Comparison of ENCODE assay signal across 15 mouse cellular contexts in the genomic region with DNA sequence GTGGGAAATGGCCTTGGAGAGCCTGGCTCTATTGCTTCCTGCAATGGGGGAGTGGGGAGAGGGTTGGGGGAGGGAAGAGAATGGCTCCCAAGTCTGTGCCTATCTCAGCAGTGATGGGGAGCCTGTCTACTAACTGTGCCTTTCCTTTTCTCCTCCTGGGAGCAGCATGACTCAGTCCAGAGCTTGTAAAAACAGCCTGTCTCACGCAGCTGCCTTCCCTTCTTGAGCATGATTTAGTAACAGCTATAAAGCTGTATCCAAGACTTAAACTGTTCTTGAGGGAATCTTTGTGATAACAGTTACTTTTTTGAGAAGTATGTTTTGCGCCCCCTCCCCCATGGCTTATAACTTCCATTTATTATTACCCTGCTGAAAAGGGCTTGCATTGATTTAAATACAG.
DNase-seq lines count a peak whose midpoint lies in the region; ATAC-seq and TF ChIP-seq lines count a peak whose summit lies in the region.
"Had no signal": no experiment of that assay in that cellular context is flagged by ENCODE, and none has a peak within 500 bp of the region (broad histone marks: within the 10 kb centered on the region; RNA-seq: fewer than 3 reads in every experiment).

No protein-coding gene starts in this region.

- ATAC-seq in kidney, embryonic 15.5 days (replicated peaks; ENCODE audit: low FRiP score), result peak; percentile 84
- ATAC-seq in midbrain, embryonic 14.5 days (ENCODE audit: low FRiP score, low TSS enrichment), result no peak

- DNase-seq in kidney, adult 2 months, result no peak
- DNase-seq in right cerebral cortex, adult 18-20 months, result peak; percentile 64
- no peak for DNase-seq in right cerebral cortex, postnatal 4 days
- DNase-seq in left cerebral cortex, postnatal 14 days (ENCODE audit: low spot score in 2 of 2), result peak; percentile 46 to 54
- peak; percentile 40 to 41 for DNase-seq in right cerebral cortex, postnatal 36 days (ENCODE audit: low spot score in 2 of 2)
- no peak for DNase-seq in embryo, embryonic 10.5 days (ENCODE audit: low spot score)
- no peak for DNase-seq in midbrain, embryonic 14.5 days
- DNase-seq: adrenal gland, adult 8-10 months; gastrocnemius, postnatal 25 days; lung, adult 18-20 months had no signal

- H3K36me3 ChIP-seq in kidney, embryonic 15.5 days, result no peaks in the 10 kb centered on the region
- no peaks in the 10 kb centered on the region for H3K36me3 ChIP-seq in kidney, adult 2 months (ENCODE audit: control insufficient read depth, insufficient read depth, low read length)
- H3K36me3 ChIP-seq in midbrain, embryonic 14.5 days (ENCODE audit: control insufficient read depth, insufficient read depth, low read length), result no peaks in the 10 kb centered on the region
- H3K36me3 ChIP-seq: heart, embryonic 15.5 days; hindbrain, embryonic 15.5 days had no signal

- no peaks in the 10 kb centered on the region; the same call in 1 of the 2 replicates for H3K9me3 ChIP-seq in kidney, embryonic 15.5 days (replicated peaks)
- H3K9me3 ChIP-seq in midbrain, embryonic 14.5 days (ENCODE audit: control insufficient read depth, low read length), result no peaks in the 10 kb centered on the region
- H3K9me3 ChIP-seq: heart, embryonic 15.5 days; hindbrain, embryonic 15.5 days; megakaryocyte, embryonic 14.5 days had no signal

- H3K27ac ChIP-seq in kidney, embryonic 15.5 days, result peak overlapping the region; percentile 57
- no peak overlapping the region for H3K27ac ChIP-seq in kidney, adult 2 months (ENCODE audit: insufficient read depth, low read depth, low read length)
- H3K27ac ChIP-seq in midbrain, embryonic 14.5 days (replicated peaks; ENCODE audit: low read depth, low read length), result no peak overlapping the region
- H3K27ac ChIP-seq: heart, embryonic 15.5 days; hindbrain, embryonic 15.5 days had no signal

- no peak overlapping the region for H3K9ac ChIP-seq in kidney, embryonic 15.5 days
- no peak overlapping the region for H3K9ac ChIP-seq in midbrain, embryonic 14.5 days (replicated peaks; ENCODE audit: low read length)
- H3K9ac ChIP-seq: heart, embryonic 15.5 days; hindbrain, embryonic 15.5 days had no signal

- no peak overlapping the region for H3K4me3 ChIP-seq in kidney, embryonic 15.5 days (replicated peaks)
- no peak overlapping the region for H3K4me3 ChIP-seq in kidney, adult 2 months (ENCODE audit: insufficient read depth, low read depth, low read length)
- H3K4me3 ChIP-seq in midbrain, embryonic 14.5 days (replicated peaks; ENCODE audit: low read depth, low read length), result no peak overlapping the region
- H3K4me3 ChIP-seq: heart, embryonic 15.5 days; hindbrain, embryonic 15.5 days; megakaryocyte, embryonic 14.5 days had no signal

- no peaks in the 10 kb centered on the region for H3K27me3 ChIP-seq in kidney, embryonic 15.5 days
- H3K27me3 ChIP-seq in kidney, adult 2 months (replicated peaks; ENCODE audit: control insufficient read depth, insufficient read depth, low read length), result no peaks in the 10 kb centered on the region
- no peaks in the 10 kb centered on the region for H3K27me3 ChIP-seq in midbrain, embryonic 14.5 days (ENCODE audit: control insufficient read depth, insufficient read depth, low read length)
- H3K27me3 ChIP-seq: CH12.LX; heart, embryonic 15.5 days; hindbrain, embryonic 15.5 days; megakaryocyte, embryonic 14.5 days had no signal

- no peak for TF ChIP-seq CTCF in kidney, adult 2 months (conservative IDR thresholded peaks at IDR 0.05; ENCODE audit: insufficient read depth, insufficient read length, low read depth, low read length)

- H3K4me2 ChIP-seq in kidney, embryonic 15.5 days, result no peak overlapping the region
- no peak overlapping the region for H3K4me2 ChIP-seq in midbrain, embryonic 14.5 days (ENCODE audit: low read length)
- H3K4me2 ChIP-seq: heart, embryonic 15.5 days; hindbrain, embryonic 15.5 days had no signal

- peaks cover 11% of the 10 kb centered on the region for H3K4me1 ChIP-seq in kidney, embryonic 15.5 days
- no peaks in the 10 kb centered on the region for H3K4me1 ChIP-seq in kidney, adult 2 months (ENCODE audit: control insufficient read depth, insufficient read depth, low read length)
- no peaks in the 10 kb centered on the region for H3K4me1 ChIP-seq in midbrain, embryonic 14.5 days (ENCODE audit: control insufficient read depth, insufficient read depth, low read length)
- H3K4me1 ChIP-seq: heart, embryonic 15.5 days; hindbrain, embryonic 15.5 days had no signal

- intact Hi-C loops in left cerebral cortex, postnatal 14 days (cut with DNase I), result no loop called here

- WGBS in kidney, embryonic 15.5 days, result 31% methylated on average over 2 of the region's 2 CpGs
- WGBS in kidney, adult 2 months, result 54% methylated on average over 2 of the region's 2 CpGs
- 87% methylated on average over 2 of the region's 2 CpGs for WGBS in midbrain, embryonic 14.5 days

- no peak for TF ChIP-seq POLR2A in kidney, adult 2 months (IDR thresholded peaks at IDR 0.05; ENCODE audit: low read depth, low read length)

Comparison
In these comparisons a context has a peak if more than half of its experiments do, and no peak if none do; other contexts are left out.
1. DNase-seq: peak in right cerebral cortex, adult 18-20 months (single experiment), left cerebral cortex, postnatal 14 days (2 of 2) and right cerebral cortex, postnatal 36 days (2 of 2); none in kidney, adult 2 months (single experiment), right cerebral cortex, postnatal 4 days (single experiment), embryo, embryonic 10.5 days (single experiment) and midbrain, embryonic 14.5 days (single experiment).